Mouse (Mus musculus) MEL (cell line): ENCODE results near the gene Mlx. TPM values are rescaled to one million over a fixed set of nuclear protein-coding genes. Genes with fewer than 3 reads are reported as not detected.
A peak's percentile ranks its signal among the peaks of the same experiment; 100 is the strongest.

Experiments
- DNase-seq: peaks from one replicate; pipeline ENCODE4 v3.0.0; 2011; ENCODE audit warnings: low read depth, low spot score
- H3K27ac ChIP-seq: 2 replicates; pipeline ENCODE4 v1.5.1; 2012; ENCODE audit warnings: low read depth, mild to moderate bottlenecking, control low read depth, low read length, moderate library complexity; ENCODE audit not compliant: control insufficient read depth
- H3K27me3 ChIP-seq, 2 experiments: fragments of 150-350 bp in 1 of 2; sonication (generic) in 1 of 2; 2 replicates each; pipeline ENCODE4 v1.6.1; 2012; ENCODE audit warnings: low read length in 2 of 2, mild to moderate bottlenecking in 2 of 2, improper control_type of control experiment in 1 of 2, moderate library complexity in 1 of 2; ENCODE audit not compliant: insufficient read depth in 2 of 2, control insufficient read depth in 1 of 2
- H3K36me3 ChIP-seq, 2 experiments: 2 replicates each; pipeline ENCODE4 v1.6.1; 2012 to 2014; ENCODE audit warnings: low read length in 2 of 2, improper control_type of control experiment in 1 of 2, inconsistent platforms in 1 of 2, mild to moderate bottlenecking in 1 of 2; ENCODE audit not compliant: insufficient read depth in 2 of 2, control insufficient read depth in 1 of 2
- H3K4me1 ChIP-seq, 2 experiments: fragments of 150-350 bp in 1 of 2; sonication (generic) in 1 of 2; 2 replicates each; pipeline ENCODE4 v1.6.1; 2012; ENCODE audit warnings: low read length in 2 of 2, improper control_type of control experiment in 1 of 2, mild to moderate bottlenecking in 1 of 2; ENCODE audit not compliant: insufficient read depth in 2 of 2, control insufficient read depth in 1 of 2
- H3K4me3 ChIP-seq, 2 experiments: fragments of 150-350 bp in 1 of 2; sonication (generic) in 1 of 2; 2 replicates each; pipeline ENCODE4 v1.5.1; 2012; ENCODE audit warnings: low read depth in 2 of 2, low read length in 2 of 2, mild to moderate bottlenecking in 2 of 2, moderate library complexity in 2 of 2, control low read depth in 1 of 2, improper control_type of control experiment in 1 of 2; ENCODE audit not compliant: control insufficient read depth in 1 of 2, insufficient read depth in 1 of 2
- H3K79me2 ChIP-seq: 2 replicates; pipeline ENCODE4 v1.6.1; 2012; ENCODE audit warnings: mild to moderate bottlenecking, low read length, moderate library complexity; ENCODE audit not compliant: control insufficient read depth, poor library complexity, insufficient read depth
- H3K9ac ChIP-seq: 2 replicates; pipeline ENCODE4 v1.6.1; 2012; ENCODE audit warnings: low read depth, mild to moderate bottlenecking, control low read depth, low read length, moderate library complexity; ENCODE audit not compliant: control insufficient read depth, poor library complexity, severe bottlenecking
- H3K9me3 ChIP-seq: fragments of 150-350 bp; sonication (generic); replicated peaks from 2 replicates; pipeline ENCODE4 v1.6.1; 2012; ENCODE audit warnings: mild to moderate bottlenecking, low read length, improper control_type of control experiment, moderate library complexity; ENCODE audit not compliant: insufficient read depth
- BHLHE40 ChIP-seq: IDR thresholded peaks from 2 replicates; pipeline ENCODE4 v1.6.1; 2012; ENCODE audit warnings: low read depth, mild to moderate bottlenecking, inconsistent platforms, low read length, improper control_type of control experiment, borderline replicate concordance
- CHD2 ChIP-seq: IDR thresholded peaks from 2 replicates; pipeline ENCODE4 v1.6.1; 2011; ENCODE audit warnings: low read length, improper control_type of control experiment
- EP300 ChIP-seq, 2 experiments: IDR thresholded peaks; 2 replicates each; pipeline ENCODE4 v1.6.1; 2011; ENCODE audit warnings: improper control_type of control experiment in 2 of 2, low read length in 2 of 2, low read depth in 1 of 2, mild to moderate bottlenecking in 1 of 2
- ETS1 ChIP-seq: IDR thresholded peaks from 2 replicates; pipeline ENCODE4 v1.6.1; 2012; ENCODE audit warnings: low read depth, mild to moderate bottlenecking, inconsistent platforms, low read length, improper control_type of control experiment, moderate library complexity
- GATA1 ChIP-seq: IDR thresholded peaks from 2 replicates; pipeline ENCODE4 v1.6.1; 2011; ENCODE audit warnings: low read depth, low read length, improper control_type of control experiment
- HCFC1 ChIP-seq: IDR thresholded peaks from 2 replicates; pipeline ENCODE4 v1.6.1; 2012; ENCODE audit warnings: low read depth, mild to moderate bottlenecking, inconsistent platforms, low read length, improper control_type of control experiment, moderate library complexity
- JUND ChIP-seq: IDR thresholded peaks from 2 replicates; pipeline ENCODE4 v1.6.1; 2011; ENCODE audit warnings: low read depth, mild to moderate bottlenecking, improper control_type of control experiment, low read length
- MAFK ChIP-seq: IDR thresholded peaks from 2 replicates; pipeline ENCODE4 v1.6.1; 2011; ENCODE audit warnings: low read depth, mild to moderate bottlenecking, low read length, improper control_type of control experiment, borderline replicate concordance
- MAX ChIP-seq: IDR thresholded peaks from 2 replicates; pipeline ENCODE4 v1.6.1; 2011; ENCODE audit warnings: low read length, improper control_type of control experiment
- MAZ ChIP-seq: IDR thresholded peaks from 2 replicates; pipeline ENCODE4 v1.6.1; 2012; ENCODE audit warnings: low read depth, mild to moderate bottlenecking, inconsistent platforms, low read length, improper control_type of control experiment
- MEF2A ChIP-seq: IDR thresholded peaks from 2 replicates; pipeline ENCODE4 v1.6.1; 2014; ENCODE audit warnings: low read depth, mild to moderate bottlenecking, inconsistent platforms, low read length, improper control_type of control experiment; ENCODE audit not compliant: poor library complexity, insufficient replicate concordance, severe bottlenecking; ENCODE audit errors: extremely low read depth
- MXI1 ChIP-seq: IDR thresholded peaks from 2 replicates; pipeline ENCODE4 v1.6.1; 2011; ENCODE audit warnings: mild to moderate bottlenecking, low read depth, low read length, improper control_type of control experiment
- MYB ChIP-seq: IDR thresholded peaks from 2 replicates; pipeline ENCODE4 v1.6.1; 2011; ENCODE audit warnings: mild to moderate bottlenecking, low read depth, low read length, improper control_type of control experiment
- MYC ChIP-seq: IDR thresholded peaks from 2 replicates; pipeline ENCODE4 v1.6.1; 2011; ENCODE audit warnings: low read depth, mild to moderate bottlenecking, low read length, improper control_type of control experiment, moderate library complexity
- NELFE ChIP-seq: IDR thresholded peaks from 2 replicates; pipeline ENCODE4 v1.6.1; 2011; ENCODE audit warnings: low read depth, low read length, improper control_type of control experiment
- NRF1 ChIP-seq: IDR thresholded peaks from 2 replicates; pipeline ENCODE4 v1.6.1; 2014; ENCODE audit warnings: low read depth, mild to moderate bottlenecking, inconsistent platforms, low read length, improper control_type of control experiment, moderate library complexity; ENCODE audit not compliant: poor library complexity, insufficient read depth, severe bottlenecking
- POLR2AphosphoS2 ChIP-seq: IDR thresholded peaks from 2 replicates; pipeline ENCODE4 v1.6.1; 2011; ENCODE audit warnings: low read length, improper control_type of control experiment
- POLR2AphosphoS5 ChIP-seq: IDR thresholded peaks from 2 replicates; pipeline ENCODE4 v1.6.1; 2012; ENCODE audit warnings: low read depth, borderline replicate concordance, mild to moderate bottlenecking, inconsistent platforms, low read length, moderate library complexity, mixed read lengths
- RAD21 ChIP-seq: IDR thresholded peaks from 2 replicates; pipeline ENCODE4 v1.6.1; 2011; ENCODE audit warnings: mild to moderate bottlenecking, low read depth, low read length, improper control_type of control experiment
- TCF12 ChIP-seq: IDR thresholded peaks from 2 replicates; pipeline ENCODE4 v1.6.1; 2014; ENCODE audit warnings: low read depth, mild to moderate bottlenecking, inconsistent platforms, low read length, improper control_type of control experiment, moderate library complexity
- UBTF ChIP-seq: IDR thresholded peaks from 2 replicates; pipeline ENCODE4 v1.6.1; 2012; ENCODE audit warnings: low read depth, mild to moderate bottlenecking, inconsistent platforms, low read length, improper control_type of control experiment, moderate library complexity, borderline replicate concordance; ENCODE audit not compliant: insufficient read depth
- USF1 ChIP-seq: IDR thresholded peaks from 2 replicates; pipeline ENCODE4 v1.6.1; 2014; ENCODE audit warnings: low read depth, mild to moderate bottlenecking, inconsistent platforms, low read length, improper control_type of control experiment, moderate library complexity
- ZKSCAN1 ChIP-seq: IDR thresholded peaks from 2 replicates; pipeline ENCODE4 v1.6.1; 2012; ENCODE audit warnings: low read depth, mild to moderate bottlenecking, inconsistent platforms, low read length, improper control_type of control experiment, moderate library complexity
- ZMIZ1 ChIP-seq: IDR thresholded peaks from 2 replicates; pipeline ENCODE4 v1.6.1; 2012; ENCODE audit warnings: low read depth, mild to moderate bottlenecking, inconsistent platforms, low read length, improper control_type of control experiment, moderate library complexity
- polyA plus RNA-seq, 2 experiments: library from polyadenylated mRNA; stranded (reverse) in 1 of 2; unstranded in 1 of 2; fragments of >175 nt in 1 of 2; fragments of >200 nt in 1 of 2; gene quantifications; 2 replicates each; pipeline versions ENCODE4 v1.2.1 to v1.2.4; 2012; ENCODE audit warnings: low replicate concordance in 2 of 2, low read depth in 1 of 2; ENCODE audit not compliant: insufficient read length in 2 of 2, insufficient read depth in 1 of 2, missing spikeins in 1 of 2
- total RNA-seq: library from RNA; depleted of rRNA; stranded (reverse); fragments of 300-350 nt; gene quantifications from 2 replicates; pipeline ENCODE4 v1.2.3, GENCODE M21; 2012

Mlx gene
- total and polyA plus RNA-seq, 3 experiments = 57.5 to 75.9 TPM; not detected in 1

- TF ChIP-seq EP300 (IDR thresholded peaks at IDR 0.05; ENCODE audit: low read depth in 1 of 2, low read length in 2 of 2) (no peak), GATA1 (peak; percentile 51; the same call in 1 of the 2 replicates), RAD21 (no peak), TCF12 (0 out of 2 replicates have a peak, but pooled peaks have one; percentile 25), USF1 (peak; percentile 99)
Measured at GRCm38 (mm10) chr11:101086756-101087681, at the start of gene Mlx (continued).

- no peak overlapping the region for H3K27ac ChIP-seq
- TF ChIP-seq NELFE = no peak
- TF ChIP-seq MAFK = no peak
- TF ChIP-seq UBTF = no peak
- no peak for TF ChIP-seq JUND
- no peak for TF ChIP-seq MYC
- no peak for TF ChIP-seq MAZ
- no peak for TF ChIP-seq ETS1
- TF ChIP-seq MXI1 = no peak
- TF ChIP-seq MYB = no peak
- no peak for TF ChIP-seq POLR2AphosphoS5
- TF ChIP-seq TCF12 = no peak
- no peak for TF ChIP-seq MEF2A
- TF ChIP-seq MAX = no peak
- TF ChIP-seq POLR2AphosphoS2 = no peak
- no peak for TF ChIP-seq NRF1
- TF ChIP-seq ZKSCAN1 = no peak
- TF ChIP-seq CHD2 = no peak
- no peak for TF ChIP-seq ZMIZ1
- no peak for TF ChIP-seq HCFC1
- TF ChIP-seq BHLHE40 = no peak
- H3K79me2 ChIP-seq = no peaks in the 10 kb centered on the region
- peaks cover 0 to 2% of the 10 kb centered on the region in 2 experiments; a peak in 2 of 4 replicates for H3K36me3 ChIP-seq
- DNase-seq = no peak
- no peaks in the 10 kb centered on the region for H3K4me1 ChIP-seq
- H3K9me3 ChIP-seq = no peaks in the 10 kb centered on the region
- no peak overlapping the region for H3K4me3 ChIP-seq
- no peaks in the 10 kb centered on the region for H3K27me3 ChIP-seq
- H3K9ac ChIP-seq = no peak overlapping the region
Measured at GRCm38 (mm10) chr11:101037795-101038194, 49.3 kb upstream of the Mlx start.
